Mouse (Mus musculus) CH12.LX (cell line): ENCODE data around the gene Ace. TPM values are rescaled to one million over a fixed set of nuclear protein-coding genes. Genes with fewer than 3 reads are reported as not detected.
A peak's percentile ranks its signal among the peaks of the same experiment; 100 is the strongest.
"Not testable (repeated sequence)": the region's sequence is repeated elsewhere in the genome, so short reads cannot be mapped to it uniquely, and the experiment has no call there.

Experiments
- DNase-seq: peaks from one replicate; pipeline ENCODE4 v3.0.0-alpha.2; 2013; ENCODE audit errors: extremely low read depth
- H3K27ac ChIP-seq: 2 replicates; pipeline ENCODE4 v1.5.1; 2012; ENCODE audit warnings: low read depth, mild to moderate bottlenecking, control low read depth, moderate library complexity; ENCODE audit not compliant: insufficient read depth
- H3K27me3 ChIP-seq: replicated peaks from 2 replicates; pipeline ENCODE3; 2012; ENCODE audit warnings: inconsistent platforms
- H3K36me3 ChIP-seq, 2 experiments: replicated peaks in 1 of 2; 2 replicates each; pipeline versions ENCODE3 to v1.6.1; 2012; ENCODE audit warnings: inconsistent platforms in 1 of 2, low read length in 1 of 2, mild to moderate bottlenecking in 1 of 2, mixed read lengths in 1 of 2, moderate library complexity in 1 of 2; ENCODE audit not compliant: control insufficient read depth in 1 of 2, insufficient read depth in 1 of 2
- H3K4me1 ChIP-seq, 2 experiments: 2 replicates each; pipeline ENCODE4 v1.6.1; 2012; ENCODE audit warnings: inconsistent platforms in 1 of 2, moderate library complexity in 1 of 2; ENCODE audit not compliant: insufficient read depth in 2 of 2, control insufficient read depth in 1 of 2
- H3K4me2 ChIP-seq: 2 replicates; pipeline ENCODE4 v1.6.1; 2012; ENCODE audit warnings: low read depth, mild to moderate bottlenecking, control low read depth; ENCODE audit not compliant: poor library complexity, insufficient read depth, severe bottlenecking
- H3K4me3 ChIP-seq, 3 experiments: fragments of 150-350 bp in 1 of 3; sonication (generic) in 1 of 3; replicated peaks in 1 of 3; 2 replicates each; pipeline versions ENCODE3 to v1.5.1; 2011 to 2012; ENCODE audit warnings: low read depth in 2 of 3, low read length in 2 of 3, mild to moderate bottlenecking in 2 of 3, moderate library complexity in 2 of 3, control low read depth in 1 of 3, improper control_type of control experiment in 1 of 3, inconsistent platforms in 1 of 3, mixed read lengths in 1 of 3; ENCODE audit not compliant: poor library complexity in 1 of 3
- H3K79me2 ChIP-seq: replicated peaks from 2 replicates; pipeline ENCODE4 v1.6.1; 2012; ENCODE audit warnings: mild to moderate bottlenecking, moderate library complexity; ENCODE audit not compliant: control insufficient read depth, poor library complexity, insufficient read depth, severe bottlenecking; ENCODE audit errors: extremely low read depth
- H3K9ac ChIP-seq: 2 replicates; pipeline ENCODE4 v1.6.1; 2012; ENCODE audit warnings: low read depth, mild to moderate bottlenecking, control low read depth, moderate library complexity; ENCODE audit not compliant: insufficient read depth
- H3K9me3 ChIP-seq: replicated peaks from 2 replicates; pipeline ENCODE3; 2012; ENCODE audit warnings: low read length, inconsistent platforms, mixed read lengths
- CHD2 ChIP-seq: IDR thresholded peaks from 2 replicates; pipeline ENCODE4 v1.6.1; 2011; ENCODE audit warnings: low read length, improper control_type of control experiment
- CTCF ChIP-seq, 2 experiments: IDR thresholded peaks in 1 of 2; conservative IDR thresholded peaks in 1 of 2; 2 replicates each; pipeline ENCODE4 v1.5.1; 2011 to 2012; ENCODE audit warnings: low read depth in 2 of 2, low read length in 2 of 2, improper control_type of control experiment in 1 of 2, inconsistent platforms in 1 of 2, mild to moderate bottlenecking in 1 of 2, moderate library complexity in 1 of 2
- E2F4 ChIP-seq: IDR thresholded peaks from 2 replicates; pipeline ENCODE4 v1.6.1; 2011; ENCODE audit warnings: low read depth, low read length, improper control_type of control experiment; ENCODE audit not compliant: insufficient replicate concordance
- ETS1 ChIP-seq: conservative IDR thresholded peaks from 2 replicates; pipeline ENCODE4 v1.6.1; 2012; ENCODE audit warnings: low read depth, mild to moderate bottlenecking, inconsistent platforms, low read length, improper control_type of control experiment, moderate library complexity
- GABPA ChIP-seq: IDR thresholded peaks from 2 replicates; pipeline ENCODE4 v1.6.1; 2012; ENCODE audit warnings: low read depth, low read length, improper control_type of control experiment, inconsistent platforms; ENCODE audit not compliant: insufficient replicate concordance
- IRF4 ChIP-seq: IDR thresholded peaks from 2 replicates; pipeline ENCODE4 v1.6.1; 2014; ENCODE audit warnings: low read depth, mild to moderate bottlenecking, inconsistent platforms, low read length, improper control_type of control experiment
- JUND ChIP-seq: conservative IDR thresholded peaks from 2 replicates; pipeline ENCODE4 v1.6.1; 2011; ENCODE audit warnings: low read depth, low read length, improper control_type of control experiment
- MAFK ChIP-seq: IDR thresholded peaks from 2 replicates; pipeline ENCODE4 v1.6.1; 2011; ENCODE audit warnings: low read length, improper control_type of control experiment; ENCODE audit not compliant: insufficient replicate concordance
- MAX ChIP-seq: IDR thresholded peaks from 2 replicates; pipeline ENCODE4 v1.6.1; 2011; ENCODE audit warnings: low read length, improper control_type of control experiment
- MEF2A ChIP-seq: IDR thresholded peaks from 2 replicates; pipeline ENCODE4 v1.6.1; 2014; ENCODE audit warnings: low read depth, mild to moderate bottlenecking, inconsistent platforms, low read length, improper control_type of control experiment, borderline replicate concordance
- MXI1 ChIP-seq: IDR thresholded peaks from 2 replicates; pipeline ENCODE4 v1.6.1; 2011; ENCODE audit warnings: mild to moderate bottlenecking, low read depth, low read length, improper control_type of control experiment
- MYC ChIP-seq: IDR thresholded peaks from 2 replicates; pipeline ENCODE4 v1.6.1; 2011; ENCODE audit warnings: low read depth, mild to moderate bottlenecking, improper control_type of control experiment, low read length
- POLR2A ChIP-seq: IDR thresholded peaks from 2 replicates; pipeline ENCODE4 v1.6.1; 2011; ENCODE audit warnings: low read depth, mild to moderate bottlenecking, improper control_type of control experiment, low read length
- POLR2AphosphoS2 ChIP-seq: IDR thresholded peaks from 2 replicates; pipeline ENCODE4 v1.6.1; 2011; ENCODE audit warnings: low read depth, low read length, improper control_type of control experiment
- TCF12 ChIP-seq: IDR thresholded peaks from 2 replicates; pipeline ENCODE4 v1.6.1; 2014; ENCODE audit warnings: low read depth, mild to moderate bottlenecking, inconsistent platforms, low read length, improper control_type of control experiment
- USF2 ChIP-seq: conservative IDR thresholded peaks from 2 replicates; pipeline ENCODE4 v1.6.1; 2011; ENCODE audit warnings: low read depth, low read length, improper control_type of control experiment
- ZC3H11A ChIP-seq: IDR thresholded peaks from 2 replicates; pipeline ENCODE4 v1.6.1; 2012; ENCODE audit warnings: low read depth, mild to moderate bottlenecking, inconsistent platforms, low read length, improper control_type of control experiment
- ZKSCAN1 ChIP-seq: IDR thresholded peaks from 2 replicates; pipeline ENCODE4 v1.6.1; 2012; ENCODE audit warnings: low read depth, inconsistent platforms, low read length, improper control_type of control experiment, borderline replicate concordance
- ZNF384 ChIP-seq: IDR thresholded peaks from 2 replicates; pipeline ENCODE4 v1.6.1; 2012; ENCODE audit warnings: low read depth, low read length, improper control_type of control experiment, inconsistent platforms
- dilution Hi-C: fragments of 300-500 bp; cut with MboI; formaldehyde crosslinking; loops from 2 replicates; pipeline ENCODE4 v1.14.3; 2020; ENCODE audit warnings: low sequenced_read_pairs; ENCODE audit not compliant: extremely low pct_unique_long_range_greater_than_20kb, extremely low pct_ligation_motif_present
- in situ Hi-C: fragments of 300-500 bp; cut with MboI; formaldehyde crosslinking; loops from 3 replicates; pipeline ENCODE4 v1.14.3; 2019; ENCODE audit warnings: low sequenced_read_pairs, low pct_ligation_motif_present, low pct_unique_long_range_greater_than_20kb, mixed read lengths
- polyA plus RNA-seq: library from polyadenylated mRNA; unstranded; fragments of >175 nt; gene quantifications from 2 replicates; pipeline ENCODE4 v1.2.1, GENCODE M21; 2012; ENCODE audit warnings: low read depth; ENCODE audit not compliant: insufficient read length
- total RNA-seq, 2 experiments: library from RNA; depleted of rRNA; stranded (reverse); fragments of 300-350 nt in 1 of 2; fragments of >200 nt in 1 of 2; gene quantifications; 2 replicates each; pipeline ENCODE4 v1.2.3; 2012 to 2014

Gene Ace
- total and polyA plus RNA-seq, 3 experiments, result 0.08 TPM; not detected in 2

DNA sequence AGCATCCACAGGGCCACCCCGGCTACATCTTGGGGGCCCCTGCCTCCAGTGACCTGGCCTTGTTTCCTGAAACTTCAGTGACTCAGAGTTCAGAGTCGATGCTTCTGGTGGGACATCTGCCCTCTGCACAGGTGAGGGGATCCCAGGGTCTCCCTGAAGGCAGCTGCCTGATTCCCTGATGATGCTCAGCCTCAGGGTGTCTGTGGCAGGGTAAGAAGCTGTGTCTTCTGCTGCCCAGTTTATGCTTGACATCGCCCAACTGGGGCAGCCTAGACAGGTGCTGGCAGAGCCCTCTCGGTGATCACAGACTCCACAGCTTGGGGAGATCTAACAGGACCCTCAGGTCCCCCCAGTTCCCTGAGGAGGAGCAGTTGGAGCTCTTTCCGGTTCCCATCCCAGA is 59.9 kb downstream of the Ace start:
- Histone ChIP-seq H3K9ac (no peak overlapping the region), H3K27me3 (peaks cover 38% of the 10 kb centered on the region), H3K4me3 (no peak overlapping the region), H3K4me2 (no peak overlapping the region), H3K79me2 (0 out of 2 replicates have a peak, but pooled peaks cover 2% of the 10 kb centered on the region), H3K36me3 (peaks cover 8 to 9% of the 10 kb centered on the region in 2 experiments), H3K9me3 (no peaks in the 10 kb centered on the region), H3K27ac (no peak overlapping the region), H3K4me1 (no peaks in the 10 kb centered on the region)
- dilution Hi-C loops, result no loop called here
- in situ Hi-C loops, result no loop called here
- TF ChIP-seq MAX (no peak), ZNF384 (no peak), POLR2A (no peak), MEF2A (no peak), MAFK (no peak), CHD2 (no peak), E2F4 (no peak), ZC3H11A (no peak), CTCF (conservative IDR thresholded peaks at IDR 0.05 in 1 of 2, IDR thresholded peaks at IDR 0.05 in 1 of 2; ENCODE audit: low read depth in 2 of 2, low read length in 2 of 2) (no peak), ETS1 (no peak), IRF4 (no peak), MYC (no peak)
- no peak for DNase-seq

DNA sequence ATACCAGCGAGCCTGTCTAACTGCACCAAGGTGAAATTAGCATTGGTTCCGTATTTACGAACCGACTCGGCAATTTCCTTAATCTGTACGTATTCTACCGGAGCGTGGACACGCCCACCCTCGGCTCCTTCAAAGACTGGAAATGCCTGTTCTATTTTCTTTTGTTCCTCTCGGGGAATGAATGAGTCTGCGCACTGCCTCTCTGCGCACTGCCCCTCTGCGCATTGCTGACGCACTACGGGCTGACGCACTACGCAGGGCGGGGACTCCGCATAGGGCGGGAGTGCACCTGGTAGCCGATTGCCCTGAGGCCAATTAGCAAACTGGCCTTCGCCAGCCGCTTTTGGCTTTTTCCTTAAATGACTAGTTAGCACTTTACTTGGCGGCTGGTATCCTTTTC is 64.3 kb downstream of the Ace start:
- Histone ChIP-seq H3K4me3 (peak overlapping the region in 2 of 3 experiments; percentile 56 to 57), H3K9ac (peak overlapping the region; percentile 27; the same call in 1 of the 2 replicates), H3K4me1 (peaks cover 0 to 13% of the 10 kb centered on the region in 2 experiments; a peak in 2 of 4 replicates)
- H3K27ac ChIP-seq, H3K36me3 ChIP-seq, dilution Hi-C loops, H3K9me3 ChIP-seq, H3K79me2 ChIP-seq, in situ Hi-C loops, H3K27me3 ChIP-seq, H3K4me2 ChIP-seq, DNase-seq: not testable (repeated sequence)

DNA sequence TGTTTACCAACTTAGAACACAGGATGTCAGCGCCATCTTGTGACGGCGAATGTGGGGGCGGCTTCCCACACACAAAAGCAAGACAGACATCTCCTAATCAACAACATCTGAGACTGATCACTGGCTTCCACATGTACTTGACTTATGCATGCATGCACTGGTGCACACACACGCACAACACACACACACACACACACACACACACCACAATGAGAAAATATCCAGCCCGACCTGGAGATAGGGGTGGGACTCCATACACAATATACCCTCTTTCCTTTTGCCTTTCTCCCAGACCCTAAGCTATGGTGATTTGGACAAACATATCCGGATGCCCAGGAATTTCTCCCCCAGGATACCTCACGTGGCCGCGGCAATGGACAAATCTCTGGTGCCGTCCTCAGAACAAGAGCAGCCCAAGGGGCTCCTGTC is 65.8 kb downstream of the Ace start:
- Histone ChIP-seq H3K79me2 (peaks cover 19% of the 10 kb centered on the region), H3K4me2 (peak overlapping the region; percentile 3), H3K27me3 (no peaks in the 10 kb centered on the region), H3K4me1 (peaks cover 0 to 24% of the 10 kb centered on the region in 2 experiments; a peak in 2 of 4 replicates), H3K27ac (peak overlapping the region; percentile 14), H3K4me3 (peak overlapping the region; percentile 4 to 20 (median 19)), H3K36me3 (peaks cover 0 to 3% of the 10 kb centered on the region in 2 experiments), H3K9me3 (no peaks in the 10 kb centered on the region), H3K9ac (peak overlapping the region; percentile 18; the same call in 1 of the 2 replicates)
- in situ Hi-C loops, result no loop called here
- dilution Hi-C loops, result no loop called here
- peak; percentile 43 for DNase-seq
- no peak for TF ChIP-seq JUND
- peak; percentile 39; the same call in 1 of the 2 replicates for TF ChIP-seq POLR2A
- TF ChIP-seq POLR2AphosphoS2, result no peak
- TF ChIP-seq USF2, result no peak
- TF ChIP-seq ETS1, result no peak
- TF ChIP-seq ZNF384, result no peak
- no peak for TF ChIP-seq CHD2
- peak in 1 of 2 experiments; percentile 30; a peak in 2 of 4 replicates for TF ChIP-seq CTCF (conservative IDR thresholded peaks at IDR 0.05 in 1 of 2, IDR thresholded peaks at IDR 0.05 in 1 of 2; ENCODE audit: low read depth in 2 of 2, low read length in 2 of 2)
- no peak for TF ChIP-seq GABPA
- TF ChIP-seq MXI1, result no peak
- TF ChIP-seq ZKSCAN1, result no peak
- TF ChIP-seq TCF12, result no peak
